Mouse (Mus musculus) layer of hippocampus, postnatal 36 days (tissue): ENCODE measurements around the gene Pax3. TPM values are rescaled to one million over a fixed set of nuclear protein-coding genes. Genes with fewer than 3 reads are reported as not detected.

ENCODE experiments used
- DNase-seq, 2 experiments: peaks; one replicate each; pipeline ENCODE4 v3.0.0; 2022
- total RNA-seq, 2 experiments: library from RNA; stranded (reverse); gene quantifications; 2 replicates each; pipeline ENCODE4 v1.2.3; 2021

Pax3 gene
- total RNA-seq: not detected

- DNase-seq: no peak
These were observed at the start of gene Pax3 for GRCm38 (mm10) chr1:78196751-78197311. TSS of gene Pax3 (minus strand) at chr1:78197134.

GRCm38 (mm10) chr1:78234306-78234705 lies 37.4 kb upstream of the Pax3 start:
- no peak for DNase-seq

- DNase-seq: no peak
These were observed 35.1 kb upstream of the Pax3 start for GRCm38 (mm10) chr1:78231901-78232546.

- DNase-seq: no peak
These were observed 32.9 kb upstream of the Pax3 start for GRCm38 (mm10) chr1:78229801-78230200.

GRCm38 (mm10) chr1:78228771-78229170 lies 31.8 kb upstream of the Pax3 start:
- DNase-seq: no peak

- DNase-seq: no peak
These were observed 21.3 kb upstream of the Pax3 start for GRCm38 (mm10) chr1:78218057-78218780.

- no peak for DNase-seq
These were observed 20.5 kb upstream of the Pax3 start for GRCm38 (mm10) chr1:78217151-78218034.

GRCm38 (mm10) chr1:78216509-78217141 lies 19.7 kb upstream of the Pax3 start:
- DNase-seq: no peak

- no peak for DNase-seq
These were observed 19.0 kb upstream of the Pax3 start for GRCm38 (mm10) chr1:78215749-78216508.

- DNase-seq: no peak
These were observed 14.1 kb upstream of the Pax3 start for GRCm38 (mm10) chr1:78211041-78211440.

- no peak for DNase-seq
These were observed 13.6 kb upstream of the Pax3 start for GRCm38 (mm10) chr1:78210568-78210967.

- DNase-seq: no peak
These were observed 11.4 kb upstream of the Pax3 start for GRCm38 (mm10) chr1:78208281-78208814.

- DNase-seq: no peak
These were observed 7.4 kb upstream of the Pax3 start for GRCm38 (mm10) chr1:78204341-78204740.

- DNase-seq: no peak
These were observed 6.8 kb upstream of the Pax3 start for GRCm38 (mm10) chr1:78203622-78204211.

GRCm38 (mm10) chr1:78203086-78203614 lies 6.2 kb upstream of the Pax3 start:
- DNase-seq: no peak

- no peak for DNase-seq
These were observed 5.6 kb upstream of the Pax3 start for GRCm38 (mm10) chr1:78202466-78203085.

- DNase-seq: no peak
These were observed 4.5 kb upstream of the Pax3 start for GRCm38 (mm10) chr1:78201251-78202010.

- no peak for DNase-seq
These were observed 3.3 kb upstream of the Pax3 start for GRCm38 (mm10) chr1:78200191-78200590.

- no peak for DNase-seq
These were observed 2.3 kb upstream of the Pax3 start for GRCm38 (mm10) chr1:78199221-78199620.
